Mouse (Mus musculus) MEL (cell line): ENCODE measurements around the gene Steap4. TPM values are rescaled to one million over a fixed set of nuclear protein-coding genes. Genes with fewer than 3 reads are reported as not detected.

Experiments
- DNase-seq: peaks from one replicate; pipeline ENCODE4 v3.0.0; 2011; ENCODE audit warnings: low read depth, low spot score
- H3K27ac ChIP-seq: 2 replicates; pipeline ENCODE4 v1.5.1; 2012; ENCODE audit warnings: low read depth, mild to moderate bottlenecking, control low read depth, low read length, moderate library complexity; ENCODE audit not compliant: control insufficient read depth
- H3K27me3 ChIP-seq, 2 experiments: fragments of 150-350 bp in 1 of 2; sonication (generic) in 1 of 2; 2 replicates each; pipeline ENCODE4 v1.6.1; 2012; ENCODE audit warnings: low read length in 2 of 2, mild to moderate bottlenecking in 2 of 2, improper control_type of control experiment in 1 of 2, moderate library complexity in 1 of 2; ENCODE audit not compliant: insufficient read depth in 2 of 2, control insufficient read depth in 1 of 2
- H3K36me3 ChIP-seq, 2 experiments: 2 replicates each; pipeline ENCODE4 v1.6.1; 2012 to 2014; ENCODE audit warnings: low read length in 2 of 2, improper control_type of control experiment in 1 of 2, inconsistent platforms in 1 of 2, mild to moderate bottlenecking in 1 of 2; ENCODE audit not compliant: insufficient read depth in 2 of 2, control insufficient read depth in 1 of 2
- H3K4me1 ChIP-seq, 2 experiments: fragments of 150-350 bp in 1 of 2; sonication (generic) in 1 of 2; 2 replicates each; pipeline ENCODE4 v1.6.1; 2012; ENCODE audit warnings: low read length in 2 of 2, improper control_type of control experiment in 1 of 2, mild to moderate bottlenecking in 1 of 2; ENCODE audit not compliant: insufficient read depth in 2 of 2, control insufficient read depth in 1 of 2
- H3K4me3 ChIP-seq, 2 experiments: fragments of 150-350 bp in 1 of 2; sonication (generic) in 1 of 2; 2 replicates each; pipeline ENCODE4 v1.5.1; 2012; ENCODE audit warnings: low read depth in 2 of 2, low read length in 2 of 2, mild to moderate bottlenecking in 2 of 2, moderate library complexity in 2 of 2, control low read depth in 1 of 2, improper control_type of control experiment in 1 of 2; ENCODE audit not compliant: control insufficient read depth in 1 of 2, insufficient read depth in 1 of 2
- H3K79me2 ChIP-seq: 2 replicates; pipeline ENCODE4 v1.6.1; 2012; ENCODE audit warnings: mild to moderate bottlenecking, low read length, moderate library complexity; ENCODE audit not compliant: control insufficient read depth, poor library complexity, insufficient read depth
- H3K9ac ChIP-seq: 2 replicates; pipeline ENCODE4 v1.6.1; 2012; ENCODE audit warnings: low read depth, mild to moderate bottlenecking, control low read depth, low read length, moderate library complexity; ENCODE audit not compliant: control insufficient read depth, poor library complexity, severe bottlenecking
- H3K9me3 ChIP-seq: fragments of 150-350 bp; sonication (generic); replicated peaks from 2 replicates; pipeline ENCODE4 v1.6.1; 2012; ENCODE audit warnings: mild to moderate bottlenecking, low read length, improper control_type of control experiment, moderate library complexity; ENCODE audit not compliant: insufficient read depth
- CHD1 ChIP-seq: IDR thresholded peaks from 2 replicates; pipeline ENCODE4 v1.6.1; 2012; ENCODE audit warnings: low read depth, mild to moderate bottlenecking, inconsistent platforms, low read length, improper control_type of control experiment
- CTCF ChIP-seq, 3 experiments: IDR thresholded peaks in 2 of 3; conservative IDR thresholded peaks in 1 of 3; 2 replicates each; pipeline ENCODE4 v1.5.1; 2011 to 2012; ENCODE audit warnings: low read length in 3 of 3, low read depth in 2 of 3, mild to moderate bottlenecking in 2 of 3, improper control_type of control experiment in 1 of 3, inconsistent platforms in 1 of 3, mixed read lengths in 1 of 3, moderate library complexity in 1 of 3; ENCODE audit not compliant: control insufficient read depth in 1 of 3, insufficient read depth in 1 of 3, poor library complexity in 1 of 3, severe bottlenecking in 1 of 3
- E2F4 ChIP-seq: IDR thresholded peaks from 2 replicates; pipeline ENCODE4 v1.6.1; 2011; ENCODE audit warnings: low read depth, low read length, improper control_type of control experiment, borderline replicate concordance
- ELF1 ChIP-seq: IDR thresholded peaks from 2 replicates; pipeline ENCODE4 v1.6.1; 2014; ENCODE audit warnings: low read depth, mild to moderate bottlenecking, inconsistent platforms, low read length, improper control_type of control experiment, moderate library complexity
- JUND ChIP-seq: IDR thresholded peaks from 2 replicates; pipeline ENCODE4 v1.6.1; 2011; ENCODE audit warnings: low read depth, mild to moderate bottlenecking, improper control_type of control experiment, low read length
- KAT2A ChIP-seq: conservative IDR thresholded peaks from 2 replicates; pipeline ENCODE4 v1.6.1; 2012; ENCODE audit warnings: low read depth, low read length, improper control_type of control experiment, inconsistent platforms
- MAFK ChIP-seq: IDR thresholded peaks from 2 replicates; pipeline ENCODE4 v1.6.1; 2011; ENCODE audit warnings: low read depth, mild to moderate bottlenecking, low read length, improper control_type of control experiment, borderline replicate concordance
- MAZ ChIP-seq: IDR thresholded peaks from 2 replicates; pipeline ENCODE4 v1.6.1; 2012; ENCODE audit warnings: low read depth, mild to moderate bottlenecking, inconsistent platforms, low read length, improper control_type of control experiment
- MYB ChIP-seq: IDR thresholded peaks from 2 replicates; pipeline ENCODE4 v1.6.1; 2011; ENCODE audit warnings: mild to moderate bottlenecking, low read depth, low read length, improper control_type of control experiment
- POLR2AphosphoS2 ChIP-seq: IDR thresholded peaks from 2 replicates; pipeline ENCODE4 v1.6.1; 2011; ENCODE audit warnings: low read length, improper control_type of control experiment
- RAD21 ChIP-seq: IDR thresholded peaks from 2 replicates; pipeline ENCODE4 v1.6.1; 2011; ENCODE audit warnings: mild to moderate bottlenecking, low read depth, low read length, improper control_type of control experiment
- RCOR1 ChIP-seq: IDR thresholded peaks from 2 replicates; pipeline ENCODE4 v1.6.1; 2012; ENCODE audit warnings: low read depth, mild to moderate bottlenecking, inconsistent platforms, low read length, improper control_type of control experiment
- SIN3A ChIP-seq: IDR thresholded peaks from 2 replicates; pipeline ENCODE4 v1.6.1; 2012; ENCODE audit warnings: low read length, improper control_type of control experiment, inconsistent platforms
- SMC3 ChIP-seq: IDR thresholded peaks from 2 replicates; pipeline ENCODE4 v1.6.1; 2011; ENCODE audit warnings: low read depth, low read length, improper control_type of control experiment
- TCF12 ChIP-seq: IDR thresholded peaks from 2 replicates; pipeline ENCODE4 v1.6.1; 2014; ENCODE audit warnings: low read depth, mild to moderate bottlenecking, inconsistent platforms, low read length, improper control_type of control experiment, moderate library complexity
- USF1 ChIP-seq: IDR thresholded peaks from 2 replicates; pipeline ENCODE4 v1.6.1; 2014; ENCODE audit warnings: low read depth, mild to moderate bottlenecking, inconsistent platforms, low read length, improper control_type of control experiment, moderate library complexity
- USF2 ChIP-seq, 2 experiments: IDR thresholded peaks; 2 replicates each; pipeline ENCODE4 v1.6.1; 2011 to 2012; ENCODE audit warnings: improper control_type of control experiment in 2 of 2, low read length in 2 of 2, borderline replicate concordance in 1 of 2, inconsistent platforms in 1 of 2, low read depth in 1 of 2, mild to moderate bottlenecking in 1 of 2; ENCODE audit not compliant: insufficient read depth in 1 of 2
- ZC3H11A ChIP-seq: IDR thresholded peaks from 2 replicates; pipeline ENCODE4 v1.6.1; 2012; ENCODE audit warnings: low read depth, mild to moderate bottlenecking, inconsistent platforms, low read length, improper control_type of control experiment
- ZKSCAN1 ChIP-seq: IDR thresholded peaks from 2 replicates; pipeline ENCODE4 v1.6.1; 2012; ENCODE audit warnings: low read depth, mild to moderate bottlenecking, inconsistent platforms, low read length, improper control_type of control experiment, moderate library complexity
- polyA plus RNA-seq, 2 experiments: library from polyadenylated mRNA; stranded (reverse) in 1 of 2; unstranded in 1 of 2; fragments of >175 nt in 1 of 2; fragments of >200 nt in 1 of 2; gene quantifications; 2 replicates each; pipeline versions ENCODE4 v1.2.1 to v1.2.4; 2012; ENCODE audit warnings: low replicate concordance in 2 of 2, low read depth in 1 of 2; ENCODE audit not compliant: insufficient read length in 2 of 2, insufficient read depth in 1 of 2, missing spikeins in 1 of 2
- total RNA-seq: library from RNA; depleted of rRNA; stranded (reverse); fragments of 300-350 nt; gene quantifications from 2 replicates; pipeline ENCODE4 v1.2.3, GENCODE M21; 2012

Gene Steap4
- total and polyA plus RNA-seq, 3 experiments = not detected

DNA sequence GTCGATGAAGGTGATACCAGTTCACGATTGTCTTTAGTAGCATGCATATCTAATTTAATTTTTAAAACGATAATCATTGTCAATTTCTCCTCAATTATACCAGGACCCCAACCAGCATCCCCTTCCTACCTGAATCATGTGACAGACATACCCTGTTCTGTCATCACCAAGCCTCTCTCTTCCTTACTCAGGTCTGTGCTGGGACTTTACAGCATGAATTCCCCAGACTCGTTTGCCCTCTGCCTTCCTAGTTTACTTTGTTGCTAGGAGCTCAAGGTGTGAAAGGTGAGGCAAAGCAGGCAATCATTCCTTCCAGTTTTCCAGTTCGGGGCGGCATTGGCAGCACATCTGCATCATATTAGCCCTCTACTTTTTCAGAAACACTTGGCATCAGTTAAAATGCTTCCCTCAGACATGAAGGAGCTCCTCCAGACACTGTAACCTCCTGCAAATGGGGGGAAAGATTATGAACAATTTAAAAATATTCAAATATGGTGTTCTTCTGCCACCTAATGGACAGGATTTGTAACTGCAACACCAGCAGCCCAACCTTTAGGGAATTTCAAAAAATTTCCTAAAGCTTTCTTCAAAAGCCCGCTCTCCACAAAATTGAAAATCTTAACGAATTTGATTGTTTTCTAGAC, 36.3 kb downstream of the Steap4 start:
- no peaks in the 10 kb centered on the region for H3K9me3 ChIP-seq
- TF ChIP-seq USF1 (no peak), SMC3 (peak; percentile 78), CTCF (IDR thresholded peaks at IDR 0.05 in 2 of 3, conservative IDR thresholded peaks at IDR 0.05 in 1 of 3; ENCODE audit: control insufficient read depth in 1 of 3, insufficient read depth in 1 of 3, low read depth in 2 of 3, low read length in 3 of 3, poor library complexity in 1 of 3, severe bottlenecking in 1 of 3) (peak in 2 of 3 experiments; percentile 41 to 78; a peak in 3 of 6 replicates), ZC3H11A (peak; percentile 76), RAD21 (peak; percentile 90)
- TF ChIP-seq, all 39 proteins: peak for 4
- Histone ChIP-seq H3K4me3 (no peak overlapping the region), H3K27ac (no peak overlapping the region), H3K4me1 (peaks cover 0 to 3% of the 10 kb centered on the region in 2 experiments; a peak in 1 of 4 replicates), H3K9ac (no peak overlapping the region), H3K79me2 (no peaks in the 10 kb centered on the region), H3K36me3 (no peaks in the 10 kb centered on the region), H3K27me3 (no peaks in the 10 kb centered on the region)
- DNase-seq = peak; percentile 40

GRCm38 (mm10) chr5:7997086-7997485, 36.8 kb downstream of the Steap4 start:
- Histone ChIP-seq H3K27me3 (no peaks in the 10 kb centered on the region), H3K79me2 (no peaks in the 10 kb centered on the region), H3K36me3 (no peaks in the 10 kb centered on the region), H3K4me3 (no peak overlapping the region), H3K9ac (no peak overlapping the region)
- no peak for TF ChIP-seq ELF1
- no peak for TF ChIP-seq JUND
- no peak for TF ChIP-seq USF1
- TF ChIP-seq MYB = no peak
- no peak for TF ChIP-seq E2F4
- TF ChIP-seq RCOR1 = no peak
- TF ChIP-seq POLR2AphosphoS2 = no peak
- no peak for TF ChIP-seq ZKSCAN1
- no peak for TF ChIP-seq USF2 (IDR thresholded peaks at IDR 0.05; ENCODE audit: borderline replicate concordance in 1 of 2, insufficient read depth in 1 of 2, low read depth in 1 of 2, low read length in 2 of 2)
- no peak for TF ChIP-seq SIN3A
- no peak for TF ChIP-seq CHD1
- no peak for TF ChIP-seq MAFK
- no peak for TF ChIP-seq MAZ
- no peak for TF ChIP-seq KAT2A
- no peak for TF ChIP-seq TCF12
- TF ChIP-seq, all 39 proteins: peak for 0
- Histone ChIP-seq H3K4me1 (peaks cover 0 to 3% of the 10 kb centered on the region in 2 experiments; a peak in 1 of 4 replicates), H3K27ac (no peak overlapping the region), H3K9me3 (no peaks in the 10 kb centered on the region)
- DNase-seq = no peak
